Mouse (Mus musculus) lung, embryonic 16.5 days (tissue): ENCODE data around the gene Fxr2. TPM values are rescaled to one million over a fixed set of nuclear protein-coding genes. Genes with fewer than 3 reads are reported as not detected.
A peak's percentile ranks its signal among the peaks of the same experiment; 100 is the strongest.

Source experiments
- ATAC-seq: fragments of 200-750 bp; cut with Nextera tagmentation; 2 replicates; pipeline ENCODE4 v1.8.0; 2017; ENCODE audit warnings: low read depth, mild to moderate bottlenecking, moderate library complexity
- H3K27ac ChIP-seq: fragments of 300-500 bp; sonication (generic); 2 replicates; pipeline ENCODE4 v1.5.1; 2014; ENCODE audit warnings: mild to moderate bottlenecking, control low read depth, low read length
- H3K27me3 ChIP-seq: fragments of 300-500 bp; sonication (generic); 2 replicates; pipeline ENCODE4 v1.6.1; 2014; ENCODE audit warnings: low read depth, low read length, mixed read lengths; ENCODE audit not compliant: control insufficient read depth, insufficient read depth
- H3K36me3 ChIP-seq: fragments of 300-500 bp; sonication (generic); 2 replicates; pipeline ENCODE4 v1.6.1; 2014; ENCODE audit warnings: low read length; ENCODE audit not compliant: control insufficient read depth, insufficient read depth
- H3K4me1 ChIP-seq: fragments of 300-500 bp; sonication (generic); replicated peaks from 2 replicates; pipeline ENCODE4 v1.6.1; 2014; ENCODE audit warnings: low read length, mixed read lengths; ENCODE audit not compliant: control insufficient read depth, insufficient read depth
- H3K4me2 ChIP-seq: fragments of 300-500 bp; sonication (generic); 2 replicates; pipeline ENCODE4 v1.6.1; 2014; ENCODE audit warnings: low read depth, low read length, control low read depth
- H3K4me3 ChIP-seq: fragments of 300-500 bp; sonication (generic); 2 replicates; pipeline ENCODE4 v1.5.1; 2014; ENCODE audit warnings: mild to moderate bottlenecking, low read length, control low read depth
- H3K9ac ChIP-seq: fragments of 300-500 bp; sonication (generic); 2 replicates; pipeline ENCODE4 v1.6.1; 2014; ENCODE audit warnings: low read length, control low read depth
- H3K9me3 ChIP-seq: fragments of 300-500 bp; sonication (generic); 2 replicates; pipeline ENCODE4 v1.6.1; 2016; ENCODE audit warnings: low read length; ENCODE audit not compliant: control insufficient read depth
- WGBS: fragments of 180-500 bp; shearing (Covaris S2); extraction: QIAGEN DNeasy Blood & Tissue Kit; methylation state at CpG from one replicate; pipeline ENCODE4 v1.1.7; 2014; 5-methylcytosine and 5-hydroxymethylcytosine counted together
- polyA plus RNA-seq: library from polyadenylated mRNA; unstranded; fragments of >200 nt; fragmentation: Nextera tagmentation; extraction: Ambion mirVana; gene quantifications from 2 replicates; pipeline ENCODE4 v1.2.1, GENCODE M21; 2015

The Fxr2 gene
- polyA plus RNA-seq, 1 experiment from 2014 or later = 22.6 TPM

GRCm38 (mm10) chr11:69592799-69593198, 40.0 kb upstream of the Fxr2 start:
- Histone ChIP-seq H3K27me3 (no peaks in the 10 kb centered on the region), H3K9ac (no peak overlapping the region), H3K4me3 (no peak overlapping the region), H3K9me3 (no peaks in the 10 kb centered on the region), H3K4me2 (no peak overlapping the region), H3K36me3 (peaks cover 31% of the 10 kb centered on the region), H3K27ac (no peak overlapping the region), H3K4me1 (no peaks in the 10 kb centered on the region)
- 75% methylated on average over 4 of the region's 4 CpGs for WGBS
- no peak for ATAC-seq

GRCm38 (mm10) chr11:69594853-69595252, 37.9 kb upstream of the Fxr2 start:
- peaks cover 12% of the 10 kb centered on the region for H3K36me3 ChIP-seq

GRCm38 (mm10) chr11:69599436-69599835, 33.4 kb upstream of the Fxr2 start:
- WGBS = 14% methylated on average over 9 of the region's 9 CpGs
- H3K27ac ChIP-seq = no peak overlapping the region

More at GRCm38 (mm10) chr11:69594853-69595252, 37.9 kb upstream of the Fxr2 start:
- no peak overlapping the region for H3K4me3 ChIP-seq
- ATAC-seq = no peak
- H3K4me1 ChIP-seq = peaks cover 2% of the 10 kb centered on the region
- no peaks in the 10 kb centered on the region for H3K27me3 ChIP-seq
- no peak overlapping the region for H3K9ac ChIP-seq
- H3K4me2 ChIP-seq = no peak overlapping the region
- no peaks in the 10 kb centered on the region for H3K9me3 ChIP-seq
- 96% methylated on average over 6 of the region's 6 CpGs for WGBS
- H3K27ac ChIP-seq = no peak overlapping the region

GRCm38 (mm10) chr11:69600098-69600497, 32.7 kb upstream of the Fxr2 start:
- ATAC-seq = peak; percentile 81; the same call in 1 of the 2 replicates
- H3K4me1 ChIP-seq = peaks cover 24% of the 10 kb centered on the region

More at GRCm38 (mm10) chr11:69599436-69599835, 33.4 kb upstream of the Fxr2 start:
- no peak for ATAC-seq
- Histone ChIP-seq H3K9me3 (no peaks in the 10 kb centered on the region), H3K4me3 (no peak overlapping the region), H3K9ac (peak overlapping the region; percentile 51; the same call in 1 of the 2 replicates), H3K4me1 (peaks cover 19% of the 10 kb centered on the region), H3K27me3 (no peaks in the 10 kb centered on the region), H3K4me2 (peak overlapping the region; percentile 40), H3K36me3 (0 out of 2 replicates have a peak, but pooled peaks cover 2% of the 10 kb centered on the region)

DNA sequence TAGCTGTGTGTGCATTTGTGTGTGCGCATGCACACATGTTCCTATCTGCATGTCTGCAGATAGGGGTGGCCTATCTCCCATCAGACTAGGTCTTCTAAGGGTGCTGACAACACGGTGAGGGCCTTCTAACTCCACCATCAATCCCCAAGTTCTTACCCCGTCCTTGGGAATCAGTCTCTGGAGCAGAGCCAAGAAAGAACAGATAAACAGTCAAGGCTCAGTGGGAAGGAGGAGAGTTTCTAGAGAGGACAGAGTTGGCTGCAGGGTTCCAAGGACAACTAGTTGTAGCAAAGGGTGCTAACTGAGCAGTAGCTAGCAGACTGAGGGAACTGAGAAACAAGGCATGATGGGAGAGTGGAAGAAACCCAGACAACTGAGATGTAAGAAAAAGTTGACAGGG, 31.0 kb upstream of the Fxr2 start:
- ATAC-seq = no peak
- Histone ChIP-seq H3K4me1 (peaks cover 32% of the 10 kb centered on the region), H3K4me3 (no peak overlapping the region), H3K9me3 (no peaks in the 10 kb centered on the region), H3K27ac (no peak overlapping the region), H3K36me3 (no peaks in the 10 kb centered on the region), H3K9ac (no peak overlapping the region), H3K27me3 (peaks cover 6% of the 10 kb centered on the region; the same call in 1 of the 2 replicates), H3K4me2 (no peak overlapping the region)
- WGBS = 45% methylated on average over 3 of the region's 3 CpGs

More at GRCm38 (mm10) chr11:69600098-69600497, 32.7 kb upstream of the Fxr2 start:
- H3K36me3 ChIP-seq = no peaks in the 10 kb centered on the region
- H3K9me3 ChIP-seq = no peaks in the 10 kb centered on the region
- WGBS = 11% methylated on average over 6 of the region's 6 CpGs
- H3K4me3 ChIP-seq = no peak overlapping the region
- H3K4me2 ChIP-seq = peak overlapping the region; percentile 40
- H3K9ac ChIP-seq = peak overlapping the region; percentile 44
- peaks cover 2% of the 10 kb centered on the region; the same call in 1 of the 2 replicates for H3K27me3 ChIP-seq
- H3K27ac ChIP-seq = peak overlapping the region; percentile 73

DNA sequence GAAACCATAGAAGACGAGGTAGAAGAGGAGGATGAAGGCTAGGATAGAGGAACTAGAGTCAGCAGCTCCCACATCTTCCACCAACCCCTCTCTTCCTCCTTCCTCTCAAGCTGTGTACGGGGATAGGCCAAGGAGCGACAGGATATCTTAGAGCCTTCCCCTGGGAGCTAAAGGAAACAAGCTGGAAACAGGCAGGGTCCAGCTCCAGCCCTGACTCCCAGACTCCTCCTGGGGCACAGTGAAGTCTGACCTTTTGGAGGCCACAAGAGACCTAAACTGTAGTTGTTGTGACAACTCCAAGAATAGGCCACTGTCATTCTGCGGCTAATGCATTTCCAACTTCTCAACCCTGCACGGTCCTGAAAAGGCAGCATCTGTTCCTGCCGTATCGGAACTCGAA, 29.3 kb upstream of the Fxr2 start:
- 73% methylated on average over 8 of the region's 8 CpGs for WGBS

GRCm38 (mm10) chr11:69604347-69604746, 28.4 kb upstream of the Fxr2 start:
- H3K27me3 ChIP-seq = peaks cover 6% of the 10 kb centered on the region; the same call in 1 of the 2 replicates
- H3K4me1 ChIP-seq = peaks cover 32% of the 10 kb centered on the region
- H3K36me3 ChIP-seq = no peaks in the 10 kb centered on the region
- no peak overlapping the region for H3K27ac ChIP-seq
- 53% methylated on average over 3 of the region's 3 CpGs for WGBS
- no peaks in the 10 kb centered on the region for H3K9me3 ChIP-seq
- peak overlapping the region; percentile 68; the same call in 1 of the 2 replicates for H3K9ac ChIP-seq
- peak overlapping the region; percentile 52 for H3K4me3 ChIP-seq
- ATAC-seq = no peak
- H3K4me2 ChIP-seq = peak overlapping the region; percentile 90

More for the DNA sequence above, 29.3 kb upstream of the Fxr2 start:
- Histone ChIP-seq H3K9ac (no peak overlapping the region), H3K27ac (no peak overlapping the region), H3K4me1 (peaks cover 32% of the 10 kb centered on the region), H3K4me3 (no peak overlapping the region), H3K4me2 (no peak overlapping the region), H3K27me3 (peaks cover 6% of the 10 kb centered on the region; the same call in 1 of the 2 replicates), H3K36me3 (no peaks in the 10 kb centered on the region), H3K9me3 (no peaks in the 10 kb centered on the region)
- no peak for ATAC-seq

DNA sequence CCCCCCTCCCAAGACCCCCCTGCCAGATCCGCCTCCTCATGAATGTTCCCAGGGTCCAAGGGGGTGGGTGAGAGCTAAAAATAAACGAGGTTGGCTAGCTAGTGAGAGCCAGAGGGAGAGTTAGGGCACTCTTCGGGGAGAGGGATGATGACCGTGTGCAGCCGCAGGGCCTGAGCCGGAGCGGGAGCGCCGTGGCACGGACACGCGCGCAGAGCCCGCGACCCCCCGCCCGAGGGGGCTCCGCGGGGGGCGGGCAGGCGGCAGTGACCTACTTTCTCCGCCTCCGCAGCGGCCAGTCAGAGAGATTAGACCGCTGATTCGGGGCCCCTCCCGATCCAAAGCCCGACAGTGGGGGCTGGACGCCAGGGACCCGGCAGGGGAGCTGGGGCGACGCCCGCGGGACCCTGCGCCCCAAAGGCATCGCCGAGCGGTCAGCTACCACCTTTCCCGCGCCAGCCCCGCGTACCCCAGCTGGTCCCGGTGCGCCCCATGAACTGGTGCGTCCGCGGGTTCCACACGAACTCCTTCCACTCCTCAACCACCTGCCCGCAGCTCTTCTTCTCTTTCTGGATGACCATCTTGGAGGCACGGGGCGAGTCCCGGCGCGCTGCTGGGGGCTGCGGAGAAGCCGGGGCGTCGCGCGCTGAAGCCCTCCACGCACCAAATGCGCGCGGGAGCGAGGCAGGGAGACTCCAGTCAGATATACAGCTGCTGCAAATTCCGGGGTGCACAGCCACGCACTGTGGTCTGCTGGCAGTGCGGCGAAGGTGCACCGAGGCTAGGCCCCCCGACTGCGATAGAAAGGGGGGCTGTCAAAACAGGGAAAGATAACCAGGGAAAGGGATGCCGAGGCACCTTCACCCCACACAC, 27.8 kb upstream of the Fxr2 start:
- Histone ChIP-seq H3K27me3 (peaks cover 6% of the 10 kb centered on the region; the same call in 1 of the 2 replicates), H3K4me1 (peaks cover 28% of the 10 kb centered on the region), H3K27ac (peak overlapping the region; percentile 60), H3K36me3 (no peaks in the 10 kb centered on the region), H3K9me3 (no peaks in the 10 kb centered on the region), H3K9ac (peak overlapping the region; percentile 68), H3K4me3 (peak overlapping the region; percentile 52), H3K4me2 (peak overlapping the region; percentile 90)
- under 1% methylated on average over 65 of the region's 73 CpGs for WGBS
- peak; percentile 42; the same call in 1 of the 2 replicates for ATAC-seq
